Mouse (Mus musculus): ENCODE measurements around the gene Gna12. TPM values are rescaled to one million over a fixed set of nuclear protein-coding genes. Genes with fewer than 3 reads are reported as not detected.

The Gna12 gene
- total and polyA plus RNA-seq, 3 experiments = 46.0 to 55.2 TPM; not detected in 1

DNA sequence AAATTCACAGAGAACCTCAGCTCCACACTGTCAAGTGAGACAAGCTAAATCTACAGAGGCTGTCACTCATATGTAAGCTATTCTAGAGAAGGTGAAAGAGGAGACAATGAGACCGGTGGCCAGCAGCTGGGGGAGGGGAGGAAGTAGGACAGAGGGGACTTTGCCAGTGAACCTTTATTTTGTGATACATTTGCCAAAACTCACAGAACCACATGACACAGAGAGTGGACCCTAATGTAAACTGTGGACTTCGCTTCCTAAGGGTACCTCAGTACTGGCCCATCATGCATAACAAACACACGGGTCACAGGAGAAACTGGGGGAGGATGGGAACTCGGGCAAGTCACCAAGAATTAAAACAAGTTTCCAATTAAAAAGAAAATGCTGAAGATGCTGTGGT is 17.5 kb downstream of the Gna12 start:
- Histone ChIP-seq H3K79me2 (ENCODE audit: control insufficient read depth, insufficient read depth, low read length, poor library complexity) (peaks cover 5% of the 10 kb centered on the region; the same call in 1 of the 2 replicates), H3K4me1 (ENCODE audit: control insufficient read depth in 1 of 2, insufficient read depth in 2 of 2, low read length in 2 of 2) (peaks cover 13 to 29% of the 10 kb centered on the region in 2 experiments), H3K27ac (ENCODE audit: control insufficient read depth, low read depth, low read length) (no peak overlapping the region), H3K9ac (ENCODE audit: control insufficient read depth, low read depth, low read length, poor library complexity, severe bottlenecking) (no peak overlapping the region), H3K27me3 (ENCODE audit: control insufficient read depth in 1 of 2, insufficient read depth in 2 of 2, low read length in 2 of 2) (no peaks in the 10 kb centered on the region), H3K36me3 (ENCODE audit: control insufficient read depth in 1 of 2, insufficient read depth in 2 of 2, low read length in 2 of 2) (peaks cover 0 to 23% of the 10 kb centered on the region in 2 experiments; a peak in 2 of 4 replicates), H3K4me3 (ENCODE audit: control insufficient read depth in 1 of 2, insufficient read depth in 1 of 2, low read depth in 2 of 2, low read length in 2 of 2) (no peak overlapping the region), H3K9me3 (replicated peaks; ENCODE audit: insufficient read depth, low read length) (no peaks in the 10 kb centered on the region)
- TF ChIP-seq ZKSCAN1 (IDR thresholded peaks at IDR 0.05; ENCODE audit: low read depth, low read length) (no peak), ZC3H11A (IDR thresholded peaks at IDR 0.05; ENCODE audit: low read depth, low read length) (no peak), MYC (IDR thresholded peaks at IDR 0.05; ENCODE audit: low read depth, low read length) (no peak), TCF12 (IDR thresholded peaks at IDR 0.05; ENCODE audit: low read depth, low read length) (no peak), JUND (IDR thresholded peaks at IDR 0.05; ENCODE audit: low read depth, low read length) (no peak), BHLHE40 (IDR thresholded peaks at IDR 0.05; ENCODE audit: borderline replicate concordance, low read depth, low read length) (no peak), RCOR1 (IDR thresholded peaks at IDR 0.05; ENCODE audit: low read depth, low read length) (no peak), POLR2AphosphoS5 (IDR thresholded peaks at IDR 0.05; ENCODE audit: borderline replicate concordance, low read depth, low read length) (no peak), ETS1 (IDR thresholded peaks at IDR 0.05; ENCODE audit: low read depth, low read length) (no peak), MEF2A (IDR thresholded peaks at IDR 0.05; ENCODE audit: extremely low read depth, insufficient replicate concordance, low read depth, low read length, poor library complexity, severe bottlenecking) (no peak), CHD2 (IDR thresholded peaks at IDR 0.05; ENCODE audit: low read length) (no peak), KAT2A (conservative IDR thresholded peaks at IDR 0.05; ENCODE audit: low read depth, low read length) (no peak), GATA1 (IDR thresholded peaks at IDR 0.05; ENCODE audit: low read depth, low read length) (no peak), ZMIZ1 (IDR thresholded peaks at IDR 0.05; ENCODE audit: low read depth, low read length) (no peak)
- no peak for DNase-seq (ENCODE audit: low read depth, low spot score)

DNA sequence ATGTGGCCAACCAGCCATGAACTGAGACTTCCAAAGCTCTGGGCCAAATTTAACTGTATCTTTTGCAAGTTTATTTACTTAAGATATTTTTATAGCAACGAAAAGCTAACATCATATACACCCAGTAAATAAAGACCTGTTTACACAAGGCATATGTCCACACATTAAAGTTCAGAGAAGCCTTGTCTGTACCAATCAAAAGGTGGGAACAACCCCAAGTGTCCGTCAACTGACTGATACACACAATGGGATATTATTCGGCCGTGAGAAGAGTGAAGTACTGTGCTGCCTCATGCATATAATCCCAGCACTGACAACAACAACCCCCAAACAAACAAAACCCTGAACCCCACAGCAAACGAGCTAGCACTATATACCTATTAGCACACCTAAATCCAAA is 18.2 kb downstream of the Gna12 start:
- peaks cover 5% of the 10 kb centered on the region; the same call in 1 of the 2 replicates for H3K79me2 ChIP-seq (ENCODE audit: control insufficient read depth, insufficient read depth, low read length, poor library complexity)
- no peaks in the 10 kb centered on the region for H3K27me3 ChIP-seq (ENCODE audit: control insufficient read depth in 1 of 2, insufficient read depth in 2 of 2, low read length in 2 of 2)
- no peak for TF ChIP-seq MYB (IDR thresholded peaks at IDR 0.05; ENCODE audit: low read depth, low read length)
- no peak for TF ChIP-seq USF1 (IDR thresholded peaks at IDR 0.05; ENCODE audit: low read depth, low read length)
- no peak for TF ChIP-seq ZNF384 (IDR thresholded peaks at IDR 0.05; ENCODE audit: low read depth, low read length)
- TF ChIP-seq TAL1 (IDR thresholded peaks at IDR 0.05; ENCODE audit: low read length) = no peak
- no peak for TF ChIP-seq NELFE (IDR thresholded peaks at IDR 0.05; ENCODE audit: low read depth, low read length)
- TF ChIP-seq UBTF (IDR thresholded peaks at IDR 0.05; ENCODE audit: borderline replicate concordance, insufficient read depth, low read depth, low read length) = no peak
- no peak for TF ChIP-seq GATA1 (IDR thresholded peaks at IDR 0.05; ENCODE audit: low read depth, low read length)
- no peak for TF ChIP-seq ELF1 (IDR thresholded peaks at IDR 0.05; ENCODE audit: low read depth, low read length)
- no peak for TF ChIP-seq BHLHE40 (IDR thresholded peaks at IDR 0.05; ENCODE audit: borderline replicate concordance, low read depth, low read length)
- TF ChIP-seq SIN3A (IDR thresholded peaks at IDR 0.05; ENCODE audit: low read length) = no peak
- TF ChIP-seq GABPA (IDR thresholded peaks at IDR 0.05; ENCODE audit: low read depth, low read length) = no peak
- no peak for TF ChIP-seq MXI1 (IDR thresholded peaks at IDR 0.05; ENCODE audit: low read depth, low read length)
- TF ChIP-seq RCOR1 (IDR thresholded peaks at IDR 0.05; ENCODE audit: low read depth, low read length) = no peak
- TF ChIP-seq JUND (IDR thresholded peaks at IDR 0.05; ENCODE audit: low read depth, low read length) = no peak
- TF ChIP-seq USF2 (IDR thresholded peaks at IDR 0.05; ENCODE audit: borderline replicate concordance in 1 of 2, insufficient read depth in 1 of 2, low read depth in 1 of 2, low read length in 2 of 2) = no peak
- no peak for TF ChIP-seq RAD21 (IDR thresholded peaks at IDR 0.05; ENCODE audit: low read depth, low read length)
- TF ChIP-seq TBP (IDR thresholded peaks at IDR 0.05; ENCODE audit: low read depth, low read length) = no peak
- H3K9ac ChIP-seq (ENCODE audit: control insufficient read depth, low read depth, low read length, poor library complexity, severe bottlenecking) = no peak overlapping the region
- H3K27ac ChIP-seq (ENCODE audit: control insufficient read depth, low read depth, low read length) = no peak overlapping the region
- no peak overlapping the region for H3K4me3 ChIP-seq (ENCODE audit: control insufficient read depth in 1 of 2, insufficient read depth in 1 of 2, low read depth in 2 of 2, low read length in 2 of 2)
- H3K9me3 ChIP-seq (replicated peaks; ENCODE audit: insufficient read depth, low read length) = no peaks in the 10 kb centered on the region
- peaks cover 0 to 26% of the 10 kb centered on the region in 2 experiments; a peak in 2 of 4 replicates for H3K36me3 ChIP-seq (ENCODE audit: control insufficient read depth in 1 of 2, insufficient read depth in 2 of 2, low read length in 2 of 2)
- H3K4me1 ChIP-seq (ENCODE audit: control insufficient read depth in 1 of 2, insufficient read depth in 2 of 2, low read length in 2 of 2) = peaks cover 15 to 33% of the 10 kb centered on the region in 2 experiments
- no peak for DNase-seq (ENCODE audit: low read depth, low spot score)

Data from MEL (cell line).